7 mouse cellular contexts compared by ENCODE assay signal in the genomic region with DNA sequence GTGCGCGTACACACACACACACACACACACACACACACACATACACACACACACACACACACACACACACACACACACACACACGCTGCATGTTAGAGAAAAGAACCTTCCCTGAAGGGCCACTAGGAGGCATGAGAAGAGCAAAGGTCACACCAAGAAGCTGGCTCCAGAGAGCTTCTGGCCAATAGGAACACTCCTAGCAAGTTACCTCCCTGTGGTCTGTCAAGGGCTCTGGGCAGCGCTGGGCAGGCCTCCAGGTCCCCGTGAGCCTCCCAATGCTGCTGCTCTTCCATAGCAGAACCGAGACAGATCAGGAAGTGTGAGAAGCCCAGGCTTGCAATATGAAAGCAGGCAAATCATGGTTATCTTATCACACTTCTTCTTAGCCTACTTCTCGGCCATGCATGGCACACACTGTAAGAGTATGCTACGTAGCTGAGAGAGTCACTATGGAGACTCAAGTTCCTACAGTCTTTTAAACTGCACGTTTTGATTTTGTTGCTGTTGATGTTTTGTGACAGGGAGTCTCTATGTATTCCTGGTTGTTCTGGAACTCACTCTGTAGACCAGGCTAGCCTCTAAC. TPM values are rescaled to one million over a fixed set of nuclear protein-coding genes. Genes with fewer than 3 reads are reported as not detected.
DNase-seq lines count a peak whose midpoint lies in the region; ATAC-seq lines count a peak whose summit lies in the region.

No protein-coding gene starts in this region.

- H3K4me3 ChIP-seq in erythroblast, embryonic 14.5 days (replicated peaks), result peak overlapping the region; percentile 24
- no peak overlapping the region for H3K4me3 ChIP-seq in forebrain, embryonic 14.5 days (ENCODE audit: low read depth, low read length)

- peaks cover 3% of the 10 kb centered on the region; the same call in 1 of the 2 replicates for H3K9me3 ChIP-seq in erythroblast, embryonic 14.5 days (ENCODE audit: control insufficient read depth, low read length)
- no peaks in the 10 kb centered on the region for H3K9me3 ChIP-seq in forebrain, embryonic 14.5 days (replicated peaks; ENCODE audit: control insufficient read depth, low read length)

- H3K4me1 ChIP-seq in erythroblast, embryonic 14.5 days (ENCODE audit: control insufficient read depth), result peaks cover 39% of the 10 kb centered on the region
- no peaks in the 10 kb centered on the region for H3K4me1 ChIP-seq in forebrain, embryonic 14.5 days (ENCODE audit: control insufficient read depth, insufficient read depth, low read length)

- H3K9ac ChIP-seq in forebrain, embryonic 14.5 days (ENCODE audit: low read length), result no peak overlapping the region

- H3K27me3 ChIP-seq in erythroblast, embryonic 14.5 days (ENCODE audit: control insufficient read depth), result no peaks in the 10 kb centered on the region
- H3K27me3 ChIP-seq in forebrain, embryonic 14.5 days (replicated peaks; ENCODE audit: control insufficient read depth, insufficient read depth, low read length), result no peaks in the 10 kb centered on the region

- DNase-seq in CD4-positive helper T cell, adult 2 months (ENCODE audit: low read depth, low spot score), result peak; percentile 81
- DNase-seq in ES-CJ7 (ENCODE audit: low read depth, low spot score), result peak; percentile 84
- peak; percentile 45 for DNase-seq in kidney, adult 18-20 months
- DNase-seq in lung, postnatal 14 days, result peak; percentile 51
- DNase-seq in thymus, postnatal 0 days (ENCODE audit: low spot score), result peak; percentile 69
- DNase-seq in forebrain, embryonic 14.5 days (ENCODE audit: low spot score), result no peak

- no peak for ATAC-seq in forebrain, embryonic 14.5 days

- H3K4me2 ChIP-seq in forebrain, embryonic 14.5 days (ENCODE audit: low read length), result no peak overlapping the region

- no peak overlapping the region for H3K27ac ChIP-seq in forebrain, embryonic 14.5 days (ENCODE audit: low read depth, low read length)

- H3K36me3 ChIP-seq in erythroblast, embryonic 14.5 days (ENCODE audit: control insufficient read depth), result no peaks in the 10 kb centered on the region; the same call in 1 of the 2 replicates
- no peaks in the 10 kb centered on the region for H3K36me3 ChIP-seq in forebrain, embryonic 14.5 days (ENCODE audit: control insufficient read depth, insufficient read depth, low read length)

- WGBS in forebrain, embryonic 14.5 days, result 61% methylated on average over 9 of the region's 9 CpGs

RNA-seq across cellular contexts. Expression of gene Kcng3, which starts 13.6 kb away (rescaled TPM):
- polyA plus RNA-seq in erythroblast, embryonic 14.5 days (2012), result 0.01 TPM in 1 of 2 replicates, not detected in the other
- 0.06 TPM in 1 of 2 replicates, not detected in the other for polyA plus RNA-seq in thymus, postnatal 0 days (2015; fragmentation: Nextera tagmentation; extraction: Ambion mirVana)
- polyA plus RNA-seq in forebrain, embryonic 14.5 days (2014; fragmentation: Nextera tagmentation; extraction: Ambion mirVana), result not detected in 2 replicates
